Mouse (Mus musculus) embryonic fibroblast, embryonic 13.5 days (primary cell): ENCODE data around the gene Rnf152. TPM values are rescaled to one million over a fixed set of nuclear protein-coding genes. Genes with fewer than 3 reads are reported as not detected.

Experiments used
- H3K27ac ChIP-seq: 2 replicates; pipeline ENCODE4 v1.5.1; 2012; ENCODE audit warnings: low read length, control low read depth, inconsistent platforms; ENCODE audit not compliant: insufficient read depth
- H3K4me1 ChIP-seq: 2 replicates; pipeline ENCODE4 v1.6.1; 2011; ENCODE audit warnings: low read length; ENCODE audit not compliant: control insufficient read depth, insufficient read depth
- H3K4me3 ChIP-seq: 2 replicates; pipeline ENCODE4 v1.5.1; 2011; ENCODE audit warnings: mild to moderate bottlenecking, control low read depth, low read length; ENCODE audit not compliant: insufficient read depth
- CTCF ChIP-seq: IDR thresholded peaks from 2 replicates; pipeline ENCODE4 v1.5.1; 2011; ENCODE audit warnings: mild to moderate bottlenecking, control low read depth, low read length, moderate library complexity, borderline replicate concordance; ENCODE audit not compliant: insufficient read depth
- POLR2A ChIP-seq: IDR thresholded peaks from 2 replicates; pipeline ENCODE4 v1.6.1; 2011; ENCODE audit warnings: low read depth, mild to moderate bottlenecking, control low read depth, low read length, moderate library complexity
- polyA plus RNA-seq: library from polyadenylated mRNA; stranded (reverse); fragments of >200 nt; gene quantifications from 2 replicates; pipeline ENCODE4 v1.2.4, GENCODE M21; 2011; ENCODE audit warnings: low read depth; ENCODE audit not compliant: missing spikeins, insufficient read length

Gene Rnf152
- polyA plus RNA-seq, 1 experiment: 0.60 TPM

DNA sequence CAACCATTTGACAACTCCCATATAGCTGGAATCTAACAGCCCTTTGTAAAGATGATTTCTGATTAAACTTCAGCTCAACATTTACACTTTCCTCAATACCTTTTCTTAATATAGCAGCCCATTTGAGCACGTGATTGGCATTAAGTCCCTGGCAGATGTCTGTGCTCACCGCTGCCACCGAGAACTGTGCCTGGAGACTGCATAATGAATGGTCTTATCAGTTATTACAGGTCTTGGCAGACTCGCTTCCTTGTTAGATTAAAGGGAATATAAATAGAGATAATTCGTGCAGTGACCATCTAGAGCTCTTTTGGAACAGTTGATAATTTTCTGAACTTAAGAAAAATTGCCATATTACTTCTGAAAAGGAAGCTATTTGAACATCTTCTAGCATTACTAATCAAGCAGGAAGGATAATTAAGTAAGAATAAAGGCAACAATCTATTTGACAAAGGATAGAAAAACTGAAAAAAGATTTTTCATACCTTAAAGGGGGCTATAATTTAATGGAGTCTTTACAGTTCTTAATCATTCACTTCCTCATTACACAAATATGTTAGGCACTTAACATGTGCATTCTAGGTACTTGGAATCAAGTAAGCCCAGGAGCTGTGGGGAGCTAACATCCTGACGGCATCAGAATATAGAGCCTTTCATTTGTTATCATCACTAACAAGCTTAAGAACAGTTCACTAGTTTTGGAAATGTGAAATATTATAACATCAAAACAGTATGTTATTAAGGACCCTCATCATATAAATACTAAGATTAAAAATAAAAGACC lies 113.0 kb downstream of the Rnf152 start:
- Histone ChIP-seq H3K4me3 (no peak overlapping the region), H3K27ac (no peak overlapping the region), H3K4me1 (no peaks in the 10 kb centered on the region)
- TF ChIP-seq POLR2A (no peak), CTCF (no peak)

DNA sequence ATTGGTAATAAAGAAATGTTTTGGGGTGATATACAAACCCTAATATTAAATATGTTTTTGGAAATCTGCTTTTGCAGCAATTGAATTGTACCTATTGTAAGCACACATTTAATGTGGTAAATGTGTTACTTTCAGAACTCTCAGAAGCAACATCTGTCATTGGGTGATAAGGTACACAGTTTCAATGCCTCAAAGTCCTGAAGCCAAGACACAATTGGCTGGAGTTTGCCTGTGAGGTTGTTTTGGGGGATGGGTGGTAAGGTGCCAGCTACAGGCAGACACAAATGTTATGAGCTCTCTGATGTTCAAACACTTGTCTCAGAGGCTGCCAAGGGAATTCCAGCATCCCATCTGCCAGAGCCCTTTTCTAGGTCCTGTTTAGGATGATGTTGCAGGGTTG lies 116.3 kb downstream of the Rnf152 start:
- no peaks in the 10 kb centered on the region for H3K4me1 ChIP-seq
- no peak for TF ChIP-seq CTCF
- no peak for TF ChIP-seq POLR2A
- H3K4me3 ChIP-seq: no peak overlapping the region

More for the DNA sequence above, 116.3 kb downstream of the Rnf152 start:
- H3K27ac ChIP-seq: no peak overlapping the region
